Mouse (Mus musculus) small intestine, adult 10 weeks (tissue): ENCODE measurements around the gene Egln1. TPM values are rescaled to one million over a fixed set of nuclear protein-coding genes. Genes with fewer than 3 reads are reported as not detected.

Experiments
- polyA plus RNA-seq: library from polyadenylated mRNA; stranded (reverse); fragments of 350-450 nt; fragmentation: Illumina TruSeq; extraction: RNeasy Lipid Tissue Mini Kit (QIAGEN cat#74804); gene quantifications from one replicate; pipeline ENCODE4 v1.2.3, GENCODE M21; 2014; ENCODE audit warnings: low replicate concordance

Gene Egln1
- 22.6 TPM for polyA plus RNA-seq

GRCm38 (mm10) chr8:124949209-124950068 is at the start of gene Egln1:
TSS of gene Egln1 (minus strand) at chr8:124949324.

GRCm38 (mm10) chr8:124897386-124898250 is 51.5 kb downstream of the Egln1 start, which contains the start of the genes Exoc8 and Sprtn:
TSS of gene Exoc8 (minus strand) at chr8:124897705.
TSS of gene Sprtn (plus strand) at chr8:124897886.

GRCm38 (mm10) chr8:124862321-124863162 is 86.6 kb downstream of the Egln1 start, which contains the start of the genes Gnpat and 2810004N23Rik:
TSS of gene Gnpat (plus strand) at chr8:124863033.
TSS of gene 2810004N23Rik (minus strand) at chr8:124863120.

Other genes starting within 250 kb of the Egln1 start
- gene Ttc13, start 227.3 kb downstream of the Egln1 start, polyA plus RNA-seq = 33.3 TPM
- gene Arv1, start 227.2 kb downstream of the Egln1 start, polyA plus RNA-seq = 0.89 TPM
- not detected for gene Fam89a, start 197.5 kb downstream of the Egln1 start, polyA plus RNA-seq
- not detected for gene Trim67, start 156.2 kb downstream of the Egln1 start, polyA plus RNA-seq
- 24.9 TPM for gene Gnpat, start 86.3 kb downstream of the Egln1 start, polyA plus RNA-seq
- 13.8 TPM for gene 2810004N23Rik, start 86.2 kb downstream of the Egln1 start, polyA plus RNA-seq
- 10.8 TPM for gene Exoc8, start 51.6 kb downstream of the Egln1 start, polyA plus RNA-seq
- 13.6 TPM for gene Sprtn, start 51.4 kb downstream of the Egln1 start, polyA plus RNA-seq
- gene Tsnax, start 63.7 kb upstream of the Egln1 start, polyA plus RNA-seq = 33.2 TPM
- not detected for gene Disc1, start 104.9 kb upstream of the Egln1 start, polyA plus RNA-seq